Mouse (Mus musculus) layer of hippocampus, postnatal 10 days (tissue): ENCODE measurements at regions not wholly inside any gene's neighbourhood (a gene's known extent, or its start where the extent isn't known, plus 50 kb on each side); places are given as distances from the start of the nearest gene placed in this dataset.

Experiments used
- DNase-seq, 2 experiments: peaks; one replicate each; pipeline ENCODE4 v3.0.0; 2021; ENCODE audit warnings: low spot score in 2 of 2

DNA sequence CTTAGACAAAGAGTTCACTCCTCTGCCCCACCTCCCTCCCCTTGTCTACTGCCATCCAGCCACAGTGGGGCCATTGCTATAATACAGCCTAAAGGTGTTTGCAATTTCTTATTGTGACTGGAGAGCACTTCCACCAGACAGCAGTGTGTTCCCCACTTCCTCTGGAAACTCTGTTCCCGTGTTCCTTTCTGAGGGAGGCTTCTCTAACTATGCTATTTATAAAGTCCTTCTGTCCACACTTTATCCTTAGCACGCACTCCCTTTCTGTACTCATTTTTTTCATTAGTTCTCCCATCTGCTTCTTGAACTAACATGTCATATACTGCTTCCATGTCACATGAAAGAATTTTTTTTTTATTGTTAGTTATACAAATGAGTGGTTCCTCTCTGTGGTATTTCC is 52.0 kb upstream of the 4930432M17Rik start:
- DNase-seq: no peak

- no peak for DNase-seq
Measured at GRCm38 (mm10) chr3:121618161-121618560, 52.4 kb upstream of the 4930432M17Rik start.

- DNase-seq: no peak
Measured at GRCm38 (mm10) chr3:121617351-121617750, 53.2 kb upstream of the 4930432M17Rik start.

DNA sequence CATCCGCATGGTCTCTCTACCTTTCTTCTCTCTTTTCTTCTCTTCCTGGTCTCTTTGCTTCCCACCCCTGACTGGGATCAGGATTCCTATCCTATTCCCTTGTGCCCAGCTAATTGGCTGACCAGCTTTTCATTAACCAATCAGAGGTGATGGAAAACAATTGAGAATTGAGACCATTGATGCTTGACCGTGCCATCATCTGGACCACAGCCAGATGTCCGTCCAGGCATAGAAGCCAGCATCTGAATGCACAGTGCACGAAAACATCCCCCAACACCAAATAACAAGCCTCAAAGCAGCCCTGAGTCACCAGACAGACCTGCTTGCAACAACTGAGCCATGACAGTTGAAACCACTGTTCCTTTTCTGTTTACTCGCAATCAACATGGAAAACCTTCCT is 54.5 kb upstream of the 4930432M17Rik start:
- DNase-seq: no peak

- DNase-seq: no peak
Measured at GRCm38 (mm10) chr3:121614741-121615140, 55.8 kb upstream of the 4930432M17Rik start.

GRCm38 (mm10) chr3:121613224-121613623 is 57.3 kb upstream of the 4930432M17Rik start:
- DNase-seq: no peak

DNA sequence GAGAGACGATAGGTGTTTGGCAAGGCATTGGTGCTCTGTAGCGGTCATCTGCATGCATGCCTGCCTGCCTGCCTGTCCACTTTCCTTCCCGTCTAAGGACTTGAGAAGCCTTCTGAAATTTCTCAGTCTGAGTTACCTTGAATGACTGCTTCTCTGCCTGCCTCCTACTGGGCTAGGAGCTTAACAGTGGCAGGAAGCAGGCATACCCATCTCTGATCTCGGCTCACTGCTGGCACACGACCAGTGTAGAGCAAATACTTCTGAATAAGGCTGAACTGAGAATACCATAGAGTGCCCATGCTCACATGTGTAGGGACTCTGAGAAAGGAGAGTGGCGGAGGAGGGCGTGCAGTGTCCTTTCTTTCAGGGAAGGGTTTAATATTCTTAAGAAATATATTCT is 60.7 kb upstream of the 4930432M17Rik start:
- DNase-seq: no peak

DNA sequence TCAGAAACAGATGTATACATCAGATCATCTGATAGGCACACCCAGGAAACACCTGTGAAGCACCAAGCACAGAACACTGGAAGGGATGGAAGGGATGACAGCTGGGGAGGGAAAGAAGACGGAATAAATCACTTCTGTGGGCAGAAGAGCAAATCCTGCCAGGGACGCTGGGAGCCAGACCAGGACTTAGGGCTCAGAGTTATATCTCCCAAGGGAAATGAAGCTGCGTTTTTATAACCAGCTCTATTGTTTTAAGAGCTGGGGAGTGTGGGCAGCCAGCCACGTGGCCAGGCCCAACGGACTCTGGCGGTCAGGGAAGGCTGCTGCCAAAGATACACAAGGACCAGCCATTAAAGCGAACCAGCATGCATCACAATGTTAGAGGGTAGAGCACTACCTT is 61.5 kb upstream of the 4930432M17Rik start:
- peak in 1 of 2 experiments; percentile 18 for DNase-seq

DNA sequence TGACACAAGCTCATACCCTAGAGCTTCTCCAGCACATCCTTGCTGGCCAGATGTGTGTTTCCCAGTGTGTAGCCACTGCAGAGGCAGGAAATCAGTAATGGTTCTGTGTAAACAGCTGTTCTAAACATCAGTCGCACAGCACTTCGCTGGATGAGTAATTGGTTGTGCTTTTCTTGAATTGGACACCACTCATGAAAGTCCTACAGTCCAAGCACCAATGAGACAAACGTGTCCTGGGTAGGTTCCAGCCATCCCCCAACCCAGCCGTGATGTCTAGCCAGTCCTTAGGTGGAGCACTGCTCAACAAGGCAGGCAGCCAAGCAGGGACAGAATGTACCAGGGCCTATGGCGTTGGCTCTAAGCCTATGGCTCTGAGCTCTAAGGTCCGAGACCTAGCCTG is 65.8 kb upstream of the 4930432M17Rik start:
- DNase-seq: no peak

GRCm38 (mm10) chr3:121604081-121604480 is 66.5 kb upstream of the 4930432M17Rik start:
- peak in 1 of 2 experiments; percentile 28 for DNase-seq

GRCm38 (mm10) chr3:121602826-121603370 is 67.7 kb upstream of the 4930432M17Rik start:
- DNase-seq: no peak

GRCm38 (mm10) chr3:121602082-121602561 is 68.4 kb upstream of the 4930432M17Rik start:
- no peak for DNase-seq

DNA sequence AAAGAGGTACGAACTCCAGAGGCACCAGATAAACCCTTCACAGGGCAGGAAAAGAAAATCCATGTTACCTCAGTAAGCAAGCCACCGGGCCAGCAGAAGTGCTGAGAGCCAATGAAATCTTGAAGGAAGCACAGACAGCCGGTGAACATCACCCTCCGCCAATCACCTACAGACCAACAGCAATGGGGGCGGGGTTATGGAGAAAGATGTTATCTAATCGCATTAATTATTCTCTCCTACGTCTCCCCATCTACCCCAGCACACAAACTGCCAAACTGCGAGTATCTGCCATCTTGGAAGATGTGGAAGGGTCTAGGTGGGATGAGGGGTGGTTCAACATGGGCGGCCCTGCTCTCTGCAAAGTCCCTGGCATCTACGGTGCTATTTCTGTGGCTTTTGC is 68.6 kb upstream of the Slc44a3 start:
- DNase-seq: no peak

- DNase-seq: no peak
Measured at GRCm38 (mm10) chr3:121600388-121600787, 68.2 kb upstream of the Slc44a3 start.

DNA sequence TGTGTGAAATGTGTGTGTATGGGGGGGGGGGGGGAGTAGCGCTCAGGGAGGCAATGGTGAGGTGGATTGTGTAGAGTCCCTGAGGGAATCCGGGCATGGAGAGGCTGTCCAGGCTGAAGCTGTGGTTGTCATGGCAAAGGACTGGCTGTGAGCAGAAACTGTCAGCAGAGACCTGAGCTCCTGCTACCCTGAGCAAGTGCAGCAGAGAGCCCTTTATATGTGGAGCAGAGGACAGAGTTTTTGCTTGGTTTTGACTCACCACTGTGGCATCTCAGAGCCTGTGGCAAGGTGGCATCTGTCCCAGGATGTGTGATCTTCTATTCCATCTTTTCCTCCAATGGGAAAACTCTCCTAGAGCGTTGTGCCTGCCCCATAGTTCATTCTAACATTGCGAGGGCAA is 65.8 kb upstream of the Slc44a3 start:
- DNase-seq: no peak

- DNase-seq: no peak
Measured at GRCm38 (mm10) chr3:121597203-121597602, 65.0 kb upstream of the Slc44a3 start.

GRCm38 (mm10) chr3:121594580-121594979 is 62.4 kb upstream of the Slc44a3 start:
- DNase-seq: no peak

DNA sequence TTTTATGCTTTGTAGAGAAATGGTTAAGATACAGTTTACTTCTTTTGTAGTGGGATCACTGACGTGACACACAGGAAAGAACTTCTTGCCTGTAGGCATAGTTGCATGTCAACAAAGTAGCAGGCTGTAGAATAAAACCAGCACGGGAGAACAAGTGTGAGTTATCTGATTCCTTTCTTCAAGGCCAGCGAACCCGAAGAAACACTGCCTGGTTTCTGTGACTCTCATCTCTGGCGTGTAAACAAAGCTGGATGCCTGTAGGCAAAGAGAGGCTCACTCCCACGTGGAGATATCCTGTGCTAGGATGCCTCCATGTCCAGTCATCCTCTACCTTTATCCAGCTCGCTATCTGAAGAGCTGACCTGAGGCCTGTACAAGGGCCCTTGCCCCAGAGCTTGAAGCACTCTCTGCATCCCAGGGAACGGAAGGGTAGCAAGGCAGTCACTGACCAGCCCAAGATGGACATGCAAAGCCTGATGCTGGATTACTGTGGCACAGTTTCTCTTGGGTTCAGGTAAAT is 61.5 kb upstream of the Slc44a3 start:
- DNase-seq: no peak

- DNase-seq: no peak
Measured at GRCm38 (mm10) chr3:121593143-121593542, 60.9 kb upstream of the Slc44a3 start.

DNA sequence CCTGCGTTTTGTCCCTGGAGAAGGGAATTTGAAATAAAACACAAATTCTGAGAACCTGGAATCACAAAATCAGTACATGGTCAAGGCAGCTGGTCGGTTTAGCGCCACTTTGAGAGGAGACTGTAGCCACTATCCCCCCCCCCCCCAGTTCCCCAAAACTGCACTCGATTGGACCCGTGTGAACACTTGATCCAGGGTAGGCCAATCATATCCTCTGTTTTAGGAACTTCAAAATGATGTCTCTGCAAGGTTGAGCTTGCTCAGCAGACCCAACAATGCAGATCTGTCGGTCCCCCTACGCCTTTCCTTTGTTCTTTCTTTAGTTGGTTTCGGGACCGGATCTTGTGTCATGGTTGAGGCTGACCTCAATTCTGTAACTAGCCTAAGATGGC is 57.3 kb upstream of the Slc44a3 start:
- DNase-seq: no peak

DNA sequence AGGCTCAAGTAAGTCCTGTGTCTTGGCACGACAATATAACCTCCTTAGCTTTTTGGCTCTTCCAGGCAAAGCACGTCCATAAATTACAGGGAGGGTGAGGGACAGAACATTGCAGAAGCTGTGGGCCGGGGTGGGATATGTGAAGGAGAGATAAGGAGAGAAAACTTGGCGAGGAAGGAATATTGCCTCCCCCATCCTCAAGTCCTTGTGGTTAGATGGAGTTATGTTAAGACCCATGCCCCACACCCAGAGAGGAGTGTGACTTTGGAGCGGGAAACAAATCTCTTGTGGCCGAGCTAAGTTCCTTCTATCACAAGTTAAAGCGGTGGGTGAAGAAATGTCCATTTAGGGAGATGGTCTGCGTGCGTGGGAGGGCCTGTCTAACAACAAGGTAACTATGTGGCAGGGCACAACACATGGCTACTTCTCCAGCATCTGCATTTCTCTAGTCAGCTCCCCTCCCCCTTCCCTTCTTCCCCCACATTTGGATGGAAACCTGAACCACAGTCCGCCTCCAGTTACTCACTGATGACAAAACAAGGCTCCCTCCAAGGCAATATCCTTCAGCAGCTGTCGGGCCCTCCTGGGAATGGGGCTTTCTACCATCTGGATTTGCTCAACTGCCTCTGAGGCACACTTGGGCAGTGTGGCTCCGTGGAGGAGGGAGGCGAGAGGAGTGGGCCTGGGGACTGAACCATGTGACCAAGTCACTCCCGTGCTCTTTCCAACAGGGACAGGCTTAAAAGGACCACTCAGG is 56.7 kb upstream of the Slc44a3 start:
- no peak for DNase-seq

GRCm38 (mm10) chr3:121585306-121585705 is 53.1 kb upstream of the Slc44a3 start:
- DNase-seq: no peak

GRCm38 (mm10) chr3:121584736-121585151 is 52.5 kb upstream of the Slc44a3 start:
- DNase-seq: no peak
